Mouse (Mus musculus): ENCODE results near the gene Zic2.

DNA sequence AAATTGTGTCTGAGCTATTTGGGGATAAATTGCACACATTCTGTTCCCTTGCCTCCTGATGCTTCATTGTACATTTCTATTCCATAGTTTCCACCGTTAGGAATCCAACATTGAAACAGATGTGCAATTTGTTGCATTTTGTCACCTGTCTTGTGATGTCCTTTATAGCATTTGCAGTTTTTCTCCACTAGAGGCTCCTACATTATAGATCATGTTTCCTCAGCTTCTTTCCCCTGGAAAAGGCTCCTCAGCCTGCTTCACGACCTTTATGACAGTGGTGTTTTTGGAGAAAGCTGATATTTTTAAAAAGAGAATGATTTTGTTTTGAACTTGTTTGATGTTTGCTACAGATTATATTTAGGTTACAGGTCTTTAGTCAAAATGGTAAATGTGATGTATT lies 33.8 kb downstream of the Zic2 start:
- TF ChIP-seq CTCF (IDR thresholded peaks at IDR 0.05; ENCODE audit: insufficient read depth, low read length) = no peak
- no peak for TF ChIP-seq POLR2A (IDR thresholded peaks at IDR 0.05; ENCODE audit: borderline replicate concordance, extremely low read depth, low read depth, low read length)
